Mouse (Mus musculus) gastrocnemius, adult 2 months (tissue): ENCODE results near the gene Ctf2. TPM values are rescaled to one million over a fixed set of nuclear protein-coding genes. Genes with fewer than 3 reads are reported as not detected.
"Not testable (repeated sequence)": the region's sequence is repeated elsewhere in the genome, so short reads cannot be mapped to it uniquely, and the experiment has no call there.

Experiments
- DNase-seq: peaks from one replicate; pipeline ENCODE4 v3.0.0; 2022
- H3K27ac ChIP-seq: fragments of 200-600 bp; 2 replicates; pipeline ENCODE4 v1.8.1; 2022; ENCODE audit warnings: mild to moderate bottlenecking
- H3K4me3 ChIP-seq: fragments of 200-600 bp; 2 replicates; pipeline ENCODE4 v1.8.1; 2022; ENCODE audit warnings: mild to moderate bottlenecking, moderate library complexity
- CTCF ChIP-seq: fragments of 200-600 bp; IDR thresholded peaks from 2 replicates; pipeline ENCODE4 v1.8.1; 2022; ENCODE audit warnings: antibody characterized with exemption, mild to moderate bottlenecking, moderate library complexity
- intact Hi-C: fragments of 180-260 bp; cut with DNase I; formaldehyde crosslinking; loops from one replicate; pipeline ENCODE4 v1.15.1; 2025
- long read RNA-seq, 2 experiments: library from polyadenylated mRNA; stranded (forward); transcript quantifications; one replicate each; pipeline ENCODE4 v2.0.0; 2021
- total RNA-seq, 2 experiments: library from RNA; stranded (reverse); gene quantifications; 2 replicates each; pipeline ENCODE4 v1.2.3; 2021

The Ctf2 gene
- not detected for total RNA-seq
- long read RNA-seq, experiment 1, partial matches to known transcripts, result 0 of 1 reads
- long read RNA-seq, experiment 1, other reads (novel, unspliced or antisense), result 1 of 1 reads
- long read RNA-seq, experiment 2, result 0 reads

- H3K4me3 ChIP-seq, intact Hi-C loops, DNase-seq, H3K27ac ChIP-seq: not testable (repeated sequence)
Observed at GRCm38 (mm10) chr7:127732066-127732465, at the start of gene Ctf2. TSS of gene Ctf2 (minus strand) at chr7:127732166.

GRCm38 (mm10) chr7:127778350-127778749 lies 46.4 kb upstream of the Ctf2 start:
- intact Hi-C loops, result loop anchor here (10.0 kb wide), 1 partner anchor 426 kb away; the partner anchor contains the start of gene Cox6a2
- DNase-seq, result no peak
- Histone ChIP-seq H3K4me3 (peak overlapping the region; percentile 83), H3K27ac (no peak overlapping the region; the same call in 1 of the 2 replicates)
- TF ChIP-seq CTCF, result no peak

- peak; percentile 75 for DNase-seq
- intact Hi-C loops, result loop anchor here (10.0 kb wide), 1 partner anchor 427 kb away; the partner anchor contains the start of gene Cox6a2
- TF ChIP-seq CTCF, result no peak
Observed at GRCm38 (mm10) chr7:127777474-127778266, 45.7 kb upstream of the Ctf2 start.

GRCm38 (mm10) chr7:127776878-127777473 lies 45.0 kb upstream of the Ctf2 start:
- TF ChIP-seq CTCF, result no peak
- peak overlapping the region; percentile 100 for H3K27ac ChIP-seq
- peak; percentile 98 for DNase-seq
- intact Hi-C loops, result loop anchor here (10.0 kb wide), 1 partner anchor 428 kb away; the partner anchor contains the start of gene Cox6a2
- peak overlapping the region; percentile 83 for H3K4me3 ChIP-seq

More at GRCm38 (mm10) chr7:127777474-127778266, 45.7 kb upstream of the Ctf2 start:
- peak overlapping the region; percentile 83 for H3K4me3 ChIP-seq
- peak overlapping the region; percentile 100 for H3K27ac ChIP-seq

GRCm38 (mm10) chr7:127776426-127776825 lies 44.5 kb upstream of the Ctf2 start, which contains the start of gene Setd1a:
TSS of gene Setd1a (plus strand) at chr7:127776670.
- TF ChIP-seq CTCF, result no peak
- intact Hi-C loops, result loop anchor here (10.0 kb wide), 1 partner anchor 428 kb away; the partner anchor contains the start of gene Cox6a2
- DNase-seq, result peak; percentile 93
- peak within 1 kb of the TSS; percentile 83 for H3K4me3 ChIP-seq
- peak within 1 kb of the TSS; percentile 100 for H3K27ac ChIP-seq

GRCm38 (mm10) chr7:127775837-127776236 lies 43.9 kb upstream of the Ctf2 start:
- peak overlapping the region; percentile 100 for H3K27ac ChIP-seq
- intact Hi-C loops, result loop anchor here (10.0 kb wide), 1 partner anchor 429 kb away; the partner anchor contains the start of gene Cox6a2
- DNase-seq, result not testable (repeated sequence)
- H3K4me3 ChIP-seq, result peak overlapping the region; percentile 83

- no peak overlapping the region for H3K4me3 ChIP-seq
- DNase-seq, result peak; percentile 71
- intact Hi-C loops, result loop anchor here (10.0 kb wide), 1 partner anchor 431 kb away; the partner anchor contains the start of gene Cox6a2
- H3K27ac ChIP-seq, result no peak overlapping the region
- TF ChIP-seq CTCF, result peak; percentile 78
Observed at GRCm38 (mm10) chr7:127773664-127774384, 41.9 kb upstream of the Ctf2 start.

GRCm38 (mm10) chr7:127772557-127772956 lies 40.6 kb upstream of the Ctf2 start:
- Histone ChIP-seq H3K4me3 (no peak overlapping the region), H3K27ac (no peak overlapping the region)
- no peak for DNase-seq
- intact Hi-C loops, result loop anchor here (10.0 kb wide), 1 partner anchor 432 kb away; the partner anchor contains the start of gene Cox6a2
- no peak for TF ChIP-seq CTCF

- intact Hi-C loops, result loop anchor here (10.0 kb wide), 1 partner anchor 433 kb away; the partner anchor contains the start of gene Cox6a2
- no peak for DNase-seq
- no peak overlapping the region for H3K4me3 ChIP-seq
- no peak overlapping the region for H3K27ac ChIP-seq
- no peak for TF ChIP-seq CTCF
Observed at GRCm38 (mm10) chr7:127772080-127772479, 40.1 kb upstream of the Ctf2 start.

- Histone ChIP-seq H3K4me3 (no peak overlapping the region), H3K27ac (no peak overlapping the region)
- DNase-seq, result no peak
- TF ChIP-seq CTCF, result no peak
- intact Hi-C loops, result loop anchor here (10.0 kb wide), 1 partner anchor 434 kb away; the partner anchor contains the start of gene Cox6a2
Observed at GRCm38 (mm10) chr7:127771262-127771661, 39.3 kb upstream of the Ctf2 start.

- no peak for TF ChIP-seq CTCF
- intact Hi-C loops, result loop anchor here (10.0 kb wide), 1 partner anchor 435 kb away; the partner anchor contains the start of gene Cox6a2
Observed at GRCm38 (mm10) chr7:127770039-127770905, 38.3 kb upstream of the Ctf2 start.

More at GRCm38 (mm10) chr7:127770039-127770905, 38.3 kb upstream of the Ctf2 start:
- Histone ChIP-seq H3K27ac (peak overlapping the region; percentile 96), H3K4me3 (peak overlapping the region; percentile 84)
- no peak for DNase-seq
